Mouse (Mus musculus): ENCODE measurements around the gene Adamts18. TPM values are rescaled to one million over a fixed set of nuclear protein-coding genes. Genes with fewer than 3 reads are reported as not detected.

The Adamts18 gene
- polyA plus RNA-seq, 1 experiment from 2014 or later: 0.79 TPM

Other genes starting within 250 kb of the Adamts18 start
- gene Mon1b, start 213.2 kb downstream of the Adamts18 start, polyA plus RNA-seq (2015; fragmentation: Nextera tagmentation; extraction: Ambion mirVana): 4.9 TPM in 2 replicates
- gene Syce1l, start 205.5 kb downstream of the Adamts18 start, polyA plus RNA-seq (2015; fragmentation: Nextera tagmentation; extraction: Ambion mirVana): not detected in 2 replicates